Mouse (Mus musculus) left cerebral cortex, adult 11 months (tissue): Measurements from ENCODE around the gene Strada.
"Not testable (repeated sequence)": the region's sequence is repeated elsewhere in the genome, so short reads cannot be mapped to it uniquely, and the experiment has no call there.

Source experiments
- DNase-seq: peaks from one replicate; pipeline ENCODE4 v3.0.0; 2022; ENCODE audit warnings: low spot score

The Strada gene

DNA sequence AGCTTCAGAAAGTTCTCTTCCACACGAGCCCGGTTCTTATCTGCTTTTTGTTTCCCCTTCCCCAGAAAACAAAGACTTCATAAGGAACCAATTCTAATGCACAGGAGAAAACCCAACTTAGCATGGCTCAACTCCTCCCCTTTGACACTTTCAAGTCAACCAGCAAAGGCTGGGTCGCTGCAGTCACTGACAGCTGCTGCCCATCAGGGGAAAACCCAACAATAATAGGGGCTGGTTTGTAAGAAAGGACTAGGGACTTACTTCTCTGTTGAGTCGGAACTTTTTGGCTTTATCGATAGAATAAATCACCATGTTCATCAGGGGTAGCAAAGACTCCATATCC, at the start of gene Strada:
Strada (minus strand) TSS at position 46 of the 343 bp plus-strand sequence.
- no peak for DNase-seq

DNA sequence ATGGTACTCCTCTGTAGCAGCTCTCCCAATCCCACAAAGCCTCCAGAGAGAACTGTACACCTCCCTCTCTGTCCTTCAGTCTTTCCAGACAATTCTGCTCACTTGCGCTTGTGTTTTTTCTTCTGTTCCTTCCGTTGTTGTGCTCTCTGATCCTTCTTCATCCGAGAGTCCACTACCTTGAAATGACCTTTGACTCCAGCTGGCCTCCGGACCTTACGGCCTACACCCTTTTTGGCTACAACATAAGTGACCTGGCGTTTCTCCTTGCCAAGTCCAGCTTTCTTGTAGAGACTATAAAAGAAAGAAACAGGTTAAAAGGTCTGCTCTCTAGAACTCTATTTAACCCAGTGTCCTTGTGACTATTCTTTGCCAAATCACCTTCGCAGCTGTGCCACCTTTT, 47.4 kb upstream of the Strada start:
- DNase-seq = no peak

DNA sequence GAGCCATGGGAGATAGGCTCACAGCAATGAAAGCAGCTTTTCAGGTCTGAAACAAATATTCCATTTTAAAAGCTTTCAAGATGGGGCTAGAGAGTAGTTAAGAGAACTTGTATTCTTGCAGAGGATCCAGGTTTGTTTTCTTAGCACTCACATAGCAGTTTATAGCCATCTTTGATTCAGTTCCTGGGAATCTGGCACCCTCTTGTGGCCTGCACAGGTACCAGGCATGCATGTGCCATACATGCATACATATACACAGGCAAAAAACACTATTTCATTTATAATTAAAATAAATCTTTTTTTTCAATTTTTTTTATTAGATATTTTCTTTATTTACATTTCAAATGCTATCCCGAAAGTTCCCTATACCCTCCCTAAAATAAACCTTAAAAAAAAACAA, 44.9 kb upstream of the Strada start:
- DNase-seq = no peak

DNA sequence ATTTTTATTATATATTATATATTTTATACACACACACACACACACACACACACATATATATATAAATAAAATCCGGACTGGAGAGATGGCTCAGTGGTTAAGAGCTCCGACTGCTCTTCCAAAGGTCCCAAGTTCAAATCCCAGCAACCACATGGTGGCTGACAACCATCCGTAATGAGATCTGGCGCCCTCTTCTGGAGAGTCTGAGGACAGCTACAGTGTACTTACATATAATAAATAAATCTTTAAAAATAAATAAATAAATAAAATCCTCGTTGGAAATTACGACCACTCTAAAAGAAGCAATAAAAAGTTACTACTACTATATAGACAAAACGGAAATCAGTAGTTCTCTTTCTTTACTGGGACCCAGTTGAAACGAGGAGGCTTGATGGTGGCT, 32.0 kb upstream of the Strada start:
- DNase-seq = not testable (repeated sequence)

DNA sequence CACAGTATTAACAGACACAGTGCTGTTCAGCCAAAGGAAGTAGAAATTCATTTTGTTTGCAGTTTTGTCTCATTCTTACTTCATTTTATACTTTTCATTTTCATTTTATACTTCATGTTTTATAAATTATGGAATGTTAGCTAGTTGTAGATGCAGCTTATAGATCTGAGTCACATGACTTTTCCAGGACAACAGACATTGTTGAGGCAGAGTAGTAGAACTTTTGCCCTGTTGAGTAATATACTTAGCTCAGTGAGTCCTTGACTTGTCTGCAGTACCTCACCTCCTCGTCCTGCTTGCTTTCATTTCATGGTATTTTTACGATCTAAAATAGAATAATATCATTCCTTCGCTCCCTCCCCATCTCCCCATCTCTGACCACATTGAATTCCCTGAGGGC, 18.6 kb upstream of the Strada start:
- no peak for DNase-seq

DNA sequence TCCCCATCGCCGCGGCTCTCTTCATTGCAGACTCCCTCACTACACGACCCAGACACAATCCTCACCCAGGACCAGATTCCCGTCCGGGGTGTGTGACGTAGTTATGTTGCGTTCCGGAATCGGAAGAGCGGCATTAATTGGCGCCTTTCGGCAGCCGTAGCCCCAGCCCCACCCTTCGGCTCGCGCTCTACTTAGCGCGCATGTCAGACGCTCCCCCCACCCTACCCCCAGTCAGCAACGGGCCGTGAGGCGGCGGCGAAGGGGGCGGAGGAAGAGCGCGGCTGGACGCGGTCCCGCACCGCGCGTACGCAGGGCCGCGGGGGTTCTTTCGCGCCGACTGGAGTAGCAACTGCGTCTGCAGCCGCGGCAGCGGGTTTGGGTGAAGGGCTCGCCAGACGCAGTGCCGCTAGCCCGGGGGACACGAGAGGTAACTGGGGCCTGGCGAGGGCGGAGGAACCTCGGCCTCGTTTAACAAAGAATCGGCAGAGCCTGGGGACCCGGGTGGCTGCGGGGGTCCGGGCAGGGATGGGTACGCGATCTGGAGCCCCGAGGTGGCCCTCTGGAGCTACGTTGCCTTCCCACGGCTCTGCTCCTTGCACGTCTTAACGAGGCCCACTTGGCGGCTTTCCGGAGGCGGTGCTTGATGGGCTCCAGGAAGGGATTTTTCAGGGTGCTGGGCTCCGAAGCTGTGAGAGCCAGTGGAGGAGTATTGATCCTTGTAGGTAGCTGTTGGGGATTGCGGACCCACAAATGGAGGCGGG, 14.9 kb upstream of the Strada start, which contains the start of gene Ddx42:
Ddx42 (plus strand) TSS at position 197 of the 761 bp plus-strand sequence.
- peak; percentile 92 for DNase-seq

DNA sequence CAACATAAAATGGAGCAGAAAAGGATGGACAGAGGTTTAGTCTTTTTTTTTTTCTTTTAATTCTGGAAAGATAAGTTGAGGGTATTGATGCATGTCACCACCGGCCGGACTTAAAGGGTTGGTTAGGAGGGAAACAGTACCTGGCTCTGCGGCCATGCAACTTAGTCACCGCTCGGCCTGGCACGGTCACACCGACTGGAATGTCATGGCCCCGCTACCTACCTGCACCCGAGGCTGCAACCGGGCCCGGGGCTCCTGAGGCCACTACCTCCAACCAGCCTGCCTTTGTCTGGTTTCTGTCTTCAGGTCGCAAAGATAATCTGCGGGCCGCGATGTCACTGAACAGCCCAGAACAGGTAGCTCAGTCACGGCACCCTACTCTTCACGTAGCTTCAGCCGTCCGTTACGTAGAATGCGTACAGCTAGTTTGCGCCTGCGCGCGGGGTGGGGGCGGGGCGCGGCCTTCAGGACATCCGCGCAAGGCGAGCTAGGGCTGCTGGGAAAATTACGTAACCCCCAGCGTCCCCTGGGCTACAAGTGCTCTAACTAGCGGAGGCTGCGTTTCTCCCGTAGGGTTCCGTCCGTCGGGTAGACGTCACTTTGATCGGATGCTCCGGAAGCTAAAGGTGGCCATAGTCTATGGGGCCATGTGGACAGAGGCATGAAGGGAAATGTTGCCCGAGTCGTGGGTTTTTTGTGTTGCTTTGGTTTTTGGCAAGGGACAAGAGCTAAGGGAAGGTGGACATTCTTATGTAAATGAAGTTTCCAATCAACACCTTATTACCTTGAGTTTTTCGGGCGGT, 14.2 kb upstream of the Strada start, which contains the start of gene Ccdc47:
Ccdc47 (minus strand) TSS at position 418 of the 803 bp plus-strand sequence.
- peak; percentile 97 for DNase-seq

DNA sequence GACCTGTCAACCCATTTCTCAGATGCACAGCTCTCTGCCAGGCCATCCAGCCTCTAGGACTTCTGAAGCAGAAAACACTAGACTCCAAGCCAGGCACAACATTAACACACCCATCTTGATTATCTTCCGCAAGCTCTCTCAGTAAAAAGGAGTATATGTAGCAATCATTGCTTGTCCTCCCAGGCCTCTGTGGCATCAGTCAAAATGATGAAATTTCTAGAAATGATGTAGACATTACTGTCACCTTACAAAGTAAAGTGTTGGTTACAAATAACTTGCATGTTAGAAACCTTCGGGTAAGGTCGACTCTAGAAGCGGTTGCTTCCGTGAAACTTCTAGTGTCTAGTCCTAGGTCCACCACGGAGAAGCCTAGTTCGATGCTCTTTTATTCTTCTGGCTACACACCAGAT, 13.5 kb upstream of the Strada start:
- DNase-seq = no peak

DNA sequence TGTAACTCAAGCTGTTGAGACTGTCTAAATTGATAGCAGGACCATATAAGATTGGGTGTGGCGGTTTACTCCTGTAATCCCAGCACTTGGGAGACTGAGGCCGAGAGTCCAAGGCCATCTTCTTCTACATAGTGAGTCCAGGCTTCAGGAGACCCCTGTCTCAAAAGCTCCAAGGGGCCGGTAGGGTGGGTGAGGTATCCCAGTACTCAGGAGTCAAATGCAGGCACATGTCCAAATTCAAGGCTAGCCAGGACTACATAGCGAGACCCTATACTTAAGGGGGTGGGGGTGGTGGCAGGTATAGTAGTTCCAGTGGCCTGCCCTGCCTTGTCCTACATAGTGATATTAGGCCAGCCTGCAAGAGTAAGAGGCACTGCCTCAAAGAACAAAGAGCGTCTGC, 12.9 kb upstream of the Strada start:
- no peak for DNase-seq

DNA sequence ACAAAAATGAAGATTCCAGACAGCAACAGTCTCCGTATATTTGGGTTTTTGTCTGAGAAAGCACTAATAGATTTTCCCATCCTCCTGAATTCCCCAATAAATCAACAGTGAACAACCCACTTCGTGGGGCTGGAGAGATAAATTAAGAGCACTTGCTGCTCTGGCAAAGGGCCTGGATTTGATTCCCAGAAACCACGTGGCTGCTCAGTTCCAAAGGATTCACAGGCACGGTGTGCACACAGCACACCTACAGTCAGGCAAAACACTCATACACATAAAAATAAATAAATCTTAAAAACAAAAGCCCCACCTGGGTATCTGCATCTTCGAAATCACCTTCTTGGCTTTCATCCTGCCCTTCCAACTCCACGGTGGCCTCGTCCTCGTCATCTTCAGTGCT, 10.8 kb upstream of the Strada start:
- DNase-seq = no peak

DNA sequence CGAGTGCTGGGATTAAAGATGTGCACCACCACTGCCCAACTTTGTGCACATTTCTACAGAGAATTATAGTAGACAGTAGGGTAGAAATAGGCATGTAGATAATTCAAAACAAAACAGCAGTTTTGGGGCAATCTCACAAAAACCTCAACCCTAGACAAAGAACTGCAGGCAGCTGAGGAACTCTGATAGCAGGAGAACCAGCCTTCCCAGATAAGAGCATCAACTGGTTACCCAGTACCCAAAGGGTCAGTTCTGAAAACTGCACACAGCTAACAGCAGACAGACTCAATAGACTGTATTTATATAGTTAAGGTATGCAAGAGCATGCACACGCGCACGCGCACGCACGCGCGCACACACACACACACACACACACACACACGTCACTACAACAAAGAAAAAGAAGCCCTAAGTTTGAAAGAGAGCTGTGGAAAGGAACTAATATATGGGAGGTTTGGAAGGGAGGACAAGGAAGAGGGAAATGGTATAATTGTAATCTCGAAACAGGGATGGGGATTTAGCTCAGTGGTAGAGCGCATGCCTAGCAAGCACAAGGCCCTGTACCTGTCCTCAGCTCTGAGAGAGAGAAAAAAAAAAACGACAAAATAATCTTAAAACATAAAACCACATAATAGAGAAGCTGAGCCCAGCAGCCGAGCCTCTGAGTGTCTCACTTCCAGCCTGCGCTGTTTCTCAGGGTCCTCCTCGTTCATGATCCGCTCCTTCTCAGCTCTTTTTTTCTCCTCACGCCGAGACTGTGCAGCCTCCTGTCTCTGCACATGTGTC, 438 bp downstream of the Strada start:
- DNase-seq = no peak

DNA sequence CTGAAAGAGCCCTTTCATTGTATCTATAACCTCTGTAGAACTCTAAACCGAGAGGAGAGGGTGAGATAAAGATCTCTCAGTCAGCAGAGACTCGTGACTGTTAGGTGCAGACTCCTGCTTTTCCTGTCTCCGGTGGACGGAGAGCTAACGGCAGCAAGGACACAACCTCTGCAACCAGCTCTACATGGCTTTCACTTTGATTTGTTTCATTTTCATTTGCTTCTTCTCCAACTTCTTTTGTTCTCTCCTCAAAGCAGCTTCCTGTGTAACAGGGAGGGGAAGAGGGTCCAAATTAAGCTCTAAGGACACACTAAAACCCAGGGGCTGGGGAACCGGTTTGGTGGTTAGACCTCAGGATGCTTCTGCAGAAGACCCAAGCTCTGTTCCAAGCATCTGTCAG, 1.2 kb downstream of the Strada start:
- no peak for DNase-seq

DNA sequence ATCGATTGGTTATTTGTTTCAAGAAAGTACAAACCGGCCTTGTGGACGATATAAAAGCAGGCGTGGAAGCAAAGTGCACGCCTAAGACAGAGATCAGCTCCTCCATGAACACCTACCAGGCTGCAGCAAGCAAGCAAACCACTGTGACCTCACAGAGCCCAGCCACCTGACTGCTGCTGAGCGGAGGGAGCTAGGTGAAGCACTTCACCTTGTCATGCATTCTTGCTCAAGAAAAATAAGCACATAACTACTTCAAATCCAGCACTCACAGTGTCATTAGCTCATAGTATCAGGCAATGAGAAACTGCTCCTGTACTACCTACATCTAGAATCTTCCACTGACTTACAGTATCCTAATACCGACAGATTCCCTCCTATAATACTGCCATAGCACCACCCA, 2.0 kb downstream of the Strada start:
- not testable (repeated sequence) for DNase-seq

DNA sequence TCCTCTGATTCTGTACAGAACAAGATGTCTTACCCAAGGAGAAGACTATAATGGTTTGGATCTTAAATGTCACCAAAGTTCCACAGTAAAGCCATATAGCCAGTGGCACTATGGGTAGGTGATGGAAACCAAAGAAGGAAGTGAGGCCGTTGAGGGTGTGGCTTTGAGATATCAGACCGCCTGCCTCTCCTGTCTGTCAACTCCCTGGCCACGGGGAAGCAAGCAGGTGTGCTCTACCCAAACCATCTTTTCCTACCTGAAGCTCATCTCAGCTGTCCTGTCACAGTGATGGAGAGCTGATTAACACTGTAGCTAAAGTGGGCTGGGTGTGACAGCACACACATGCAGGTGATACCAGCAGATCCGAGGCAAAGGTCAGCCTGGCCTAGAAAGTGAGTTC, 3.7 kb downstream of the Strada start:
- DNase-seq = no peak

DNA sequence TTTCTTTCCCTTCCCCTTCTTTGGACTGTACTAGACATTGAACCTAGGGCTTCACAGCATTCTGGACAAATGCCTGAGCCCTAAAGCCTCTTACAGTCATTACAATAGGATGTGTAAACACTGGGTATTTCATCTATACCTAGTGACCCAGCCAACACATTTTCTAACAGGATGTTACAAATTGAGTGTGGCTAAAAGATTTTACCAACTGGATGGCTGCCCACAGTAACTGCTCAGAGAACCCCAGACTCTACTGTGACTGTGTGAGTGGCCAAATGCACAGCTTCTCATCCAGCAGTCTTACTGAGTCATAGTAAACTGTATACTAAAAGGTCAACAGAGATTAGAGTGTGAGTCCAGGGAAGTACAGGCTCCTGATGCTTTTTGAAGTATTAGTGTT, 6.6 kb downstream of the Strada start:
- DNase-seq = no peak

DNA sequence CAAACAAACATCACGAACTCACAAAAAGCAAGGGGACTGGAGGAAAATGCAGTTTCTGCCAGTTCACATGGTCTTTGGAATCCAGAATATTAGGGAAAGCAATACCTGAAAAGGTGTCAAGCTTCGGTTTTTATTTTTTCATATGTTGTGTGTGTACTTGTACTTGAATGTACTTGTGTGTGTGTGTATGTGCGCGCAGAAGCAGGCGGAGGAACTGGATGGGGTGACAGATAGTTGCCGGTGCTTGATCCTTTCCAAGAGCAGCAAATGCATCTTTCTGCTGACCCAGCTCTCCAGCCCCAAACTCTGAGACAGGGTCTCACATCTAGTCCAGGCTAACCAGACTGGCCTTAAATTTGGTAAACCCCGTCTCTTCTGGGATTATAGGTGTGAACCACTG, 7.1 kb downstream of the Strada start:
- DNase-seq = no peak

DNA sequence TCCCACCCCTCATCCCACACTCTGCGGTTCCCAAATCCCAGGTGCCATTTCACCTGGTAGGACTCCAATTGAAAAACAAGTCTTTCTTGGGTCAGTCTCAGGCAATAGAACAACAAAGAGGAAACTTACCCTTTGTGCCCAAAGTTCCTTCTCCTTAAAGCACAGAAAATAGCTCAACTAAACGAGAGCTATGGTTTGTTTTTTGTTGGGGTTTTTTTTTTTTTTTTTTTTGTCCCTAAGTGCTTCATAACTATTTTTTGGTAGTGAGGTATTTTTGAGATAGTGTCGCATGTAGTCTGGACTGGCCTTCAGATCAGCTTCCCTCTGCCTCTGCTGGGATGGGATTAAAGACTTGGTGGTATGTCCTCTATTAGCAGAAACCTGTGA, 7.8 kb downstream of the Strada start:
- no peak for DNase-seq

DNA sequence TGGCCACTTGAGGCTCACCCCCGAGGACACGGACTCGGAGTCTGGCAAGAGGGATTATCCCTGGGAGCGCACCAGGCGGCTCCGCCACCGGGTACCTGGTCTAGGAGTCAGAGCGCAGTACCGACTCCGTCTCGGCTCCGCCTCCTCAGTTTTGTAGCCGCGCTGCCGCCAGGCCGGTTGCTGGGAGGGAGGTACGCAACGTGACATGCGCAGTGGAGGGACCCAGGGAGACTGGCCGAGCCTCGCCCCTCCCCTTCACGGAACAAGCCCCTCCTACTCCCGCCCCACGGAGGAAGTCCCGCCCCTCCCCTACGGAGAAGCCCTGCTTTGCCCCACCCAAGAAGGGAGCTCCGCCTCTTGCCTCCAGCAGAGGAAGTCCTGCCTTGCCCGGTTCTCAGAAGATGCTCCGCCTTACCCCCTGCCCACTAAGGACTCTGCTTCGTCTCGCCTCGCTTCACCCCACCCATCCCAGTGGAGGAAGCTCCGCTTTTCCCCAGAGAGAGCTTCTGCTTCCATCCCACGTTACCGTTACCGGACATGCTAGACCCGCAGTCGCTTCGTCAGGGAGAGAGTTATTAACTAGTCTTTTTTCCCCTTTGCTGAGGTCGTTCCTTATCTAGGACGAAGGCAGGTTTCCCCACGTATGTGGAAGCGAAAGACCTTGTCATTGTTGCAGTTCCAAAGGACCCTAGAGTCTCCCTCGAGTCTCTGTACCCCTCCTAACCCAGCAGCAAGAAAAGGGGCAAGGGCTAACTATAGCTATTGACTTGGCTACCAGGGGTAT, 8.4 kb downstream of the Strada start:
- peak; percentile 92 for DNase-seq

DNA sequence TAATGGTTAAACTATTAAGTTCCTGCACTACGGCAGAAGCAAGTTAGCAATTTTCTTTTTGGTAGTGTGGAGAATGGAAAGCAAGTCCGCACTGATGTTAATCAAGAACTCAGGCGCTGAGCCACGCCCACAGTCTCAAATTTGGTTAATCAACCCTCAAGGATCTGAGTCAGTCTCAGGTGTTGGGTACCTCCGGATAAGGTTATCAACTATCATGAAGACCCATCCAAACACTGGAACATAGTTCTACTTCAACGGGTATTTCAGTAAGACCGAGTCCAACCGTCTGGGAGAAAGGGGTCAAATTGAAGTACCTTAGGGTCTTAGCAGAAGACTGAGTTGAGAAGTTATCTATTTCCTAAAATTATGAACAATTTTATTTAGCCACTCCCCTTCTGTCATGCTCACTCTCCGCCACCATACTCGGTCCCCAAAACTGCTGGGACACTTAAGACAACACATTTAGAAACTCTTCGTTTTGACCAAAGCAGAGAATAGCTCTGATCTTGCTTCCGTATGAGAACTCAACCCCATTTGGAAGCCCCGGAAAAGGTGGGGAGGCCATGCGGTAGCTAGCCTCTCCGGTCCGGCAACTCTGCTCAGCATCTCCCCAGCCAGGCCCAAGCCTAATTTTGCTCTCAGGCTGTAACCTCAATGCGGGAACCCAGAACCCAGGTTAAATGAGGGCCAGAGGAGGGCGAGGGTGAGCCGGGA, 9.2 kb downstream of the Strada start:
- no peak for DNase-seq

DNA sequence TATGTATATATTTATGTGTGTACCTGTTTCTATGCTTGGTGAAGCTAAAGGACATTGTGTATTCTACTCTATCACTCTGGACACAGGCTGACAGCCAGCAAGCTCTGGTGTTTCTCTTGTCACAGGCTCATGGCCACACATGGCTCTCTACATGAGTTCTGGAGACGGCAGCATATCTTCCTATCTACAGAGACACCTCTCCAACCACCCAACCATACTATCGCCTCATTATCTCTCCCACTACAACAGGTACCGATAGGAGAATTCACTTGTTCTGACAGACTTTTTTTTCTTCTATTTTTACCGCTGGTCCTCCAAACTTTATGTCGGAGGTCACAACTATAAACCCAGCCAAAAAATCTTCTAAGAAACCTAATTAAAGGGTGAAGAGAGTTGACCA, 9.7 kb downstream of the Strada start:
- no peak for DNase-seq

DNA sequence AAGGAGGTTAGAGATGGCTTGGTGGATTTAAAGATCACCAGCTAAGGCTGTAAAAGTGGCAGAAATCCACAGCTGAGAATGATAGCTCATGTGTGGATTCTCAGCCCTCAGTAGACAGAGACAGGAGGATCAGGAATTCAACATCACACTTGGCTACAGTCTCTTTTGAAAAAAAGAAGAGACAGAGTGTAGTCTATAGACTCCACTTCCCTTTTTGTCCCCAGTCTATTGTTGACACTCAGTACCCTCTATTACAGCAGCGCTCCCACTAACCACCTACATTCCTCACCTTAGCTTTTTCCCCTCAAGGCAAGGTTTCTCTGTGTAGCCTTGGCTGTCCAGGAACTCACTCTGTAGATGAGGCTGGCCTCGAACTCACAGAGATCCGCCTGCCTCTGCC, 10.3 kb downstream of the Strada start:
- no peak for DNase-seq
